In the genomic region with DNA sequence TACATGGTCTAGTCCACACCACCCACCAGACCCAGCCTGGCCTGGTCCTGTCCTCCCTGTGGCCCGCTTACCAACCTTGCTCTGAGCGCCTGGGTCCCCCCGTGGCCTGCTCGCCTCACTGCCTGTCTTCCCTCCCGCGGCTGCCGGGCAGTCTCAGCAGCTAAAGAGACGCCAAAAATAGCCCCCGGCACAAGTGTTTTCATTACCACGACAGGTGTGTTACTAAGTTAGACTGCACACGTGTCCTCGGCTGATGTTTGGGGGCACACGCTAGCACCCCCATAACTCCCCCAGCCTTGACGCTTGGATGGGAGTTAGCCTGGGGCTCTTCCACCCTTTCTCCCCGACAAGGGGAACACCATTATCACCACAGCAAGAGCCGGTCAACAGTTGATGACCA, we compare ENCODE assay signal across 23 mouse cellular contexts. TPM values are rescaled to one million over a fixed set of nuclear protein-coding genes. Genes with fewer than 3 reads are reported as not detected.
DNase-seq lines count a peak whose midpoint lies in the region; ATAC-seq and TF ChIP-seq lines count a peak whose summit lies in the region.
"Had no signal": no experiment of that assay in that cellular context is flagged by ENCODE, and none has a peak within 500 bp of the region (broad histone marks: within the 10 kb centered on the region; RNA-seq: fewer than 3 reads in every experiment).

No protein-coding gene starts in this region.

- TF ChIP-seq EP300 in heart, adult 2 months (IDR thresholded peaks at IDR 0.05; ENCODE audit: insufficient read depth, low read depth, low read length) = no peak
- no peak for TF ChIP-seq EP300 in CH12.LX (IDR thresholded peaks at IDR 0.05; ENCODE audit: low read length)

- no peaks in the 10 kb centered on the region for H3K9me3 ChIP-seq in heart, embryonic 15.5 days (replicated peaks)
- H3K9me3 ChIP-seq in CH12.LX (replicated peaks; ENCODE audit: low read length) = no peaks in the 10 kb centered on the region
- H3K9me3 ChIP-seq: embryonic facial prominence, embryonic 12.5 days; forebrain, embryonic 12.5 days; G1E; hindbrain, embryonic 12.5 days had no signal

- peak overlapping the region; percentile 38; the same call in 1 of the 2 replicates for H3K27ac ChIP-seq in heart, adult 2 months
- H3K27ac ChIP-seq in heart, embryonic 15.5 days = no peak overlapping the region
- H3K27ac ChIP-seq in CH12.LX (ENCODE audit: insufficient read depth, low read depth) = no peak overlapping the region
- H3K27ac ChIP-seq: embryonic facial prominence, embryonic 12.5 days; forebrain, embryonic 12.5 days; hindbrain, embryonic 12.5 days had no signal

- dilution Hi-C loops in CH12.LX (cut with MboI; ENCODE audit: extremely low pct_ligation_motif_present, extremely low pct_unique_long_range_greater_than_20kb, low sequenced_read_pairs) = no loop called here

- WGBS in heart, adult 2 months = 62% methylated on average over 16 of the region's 16 CpGs
- 53% methylated on average over 16 of the region's 16 CpGs for WGBS in heart, embryonic 15.5 days

- TF ChIP-seq POLR2A in heart, adult 2 months (IDR thresholded peaks at IDR 0.05; ENCODE audit: insufficient read depth, low read depth, low read length) = no peak
- no peak for TF ChIP-seq POLR2A in CH12.LX (IDR thresholded peaks at IDR 0.05; ENCODE audit: low read depth, low read length)

- no peak for DNase-seq in heart, adult 2 months
- DNase-seq in heart, postnatal 4 days = no peak
- DNase-seq in heart, postnatal 10 days = no peak
- no peak for DNase-seq in CH12.LX (ENCODE audit: extremely low read depth)
- DNase-seq in adrenal gland, postnatal 4 days (ENCODE audit: low spot score in 2 of 2) = no peak
- DNase-seq: adrenal gland, adult 8-10 months; cerebellum, adult 11-12 months; cerebellum, adult 9-10 months; cerebellum, postnatal 25 days; kidney, adult 8-10 months had no signal

- no peaks in the 10 kb centered on the region for H3K27me3 ChIP-seq in heart, adult 2 months (ENCODE audit: control insufficient read depth, insufficient read depth, low read length)
- 0 out of 2 replicates have a peak, but pooled peaks cover 3% of the 10 kb centered on the region for H3K27me3 ChIP-seq in heart, embryonic 15.5 days
- no peaks in the 10 kb centered on the region for H3K27me3 ChIP-seq in CH12.LX (replicated peaks)
- H3K27me3 ChIP-seq: embryonic facial prominence, embryonic 12.5 days; hindbrain, embryonic 12.5 days had no signal

- no peak overlapping the region for H3K4me3 ChIP-seq in heart, adult 2 months
- no peak overlapping the region for H3K4me3 ChIP-seq in heart, embryonic 15.5 days
- no peak overlapping the region for H3K4me3 ChIP-seq in CH12.LX (replicated peaks in 1 of 3; ENCODE audit: low read depth in 2 of 3, low read length in 2 of 3, poor library complexity in 1 of 3)
- H3K4me3 ChIP-seq: embryonic facial prominence, embryonic 12.5 days; forebrain, embryonic 12.5 days; hindbrain, embryonic 12.5 days had no signal

- peak overlapping the region; percentile 3; the same call in 1 of the 2 replicates for H3K4me2 ChIP-seq in heart, embryonic 15.5 days
- no peak overlapping the region for H3K4me2 ChIP-seq in CH12.LX (ENCODE audit: insufficient read depth, low read depth, poor library complexity, severe bottlenecking)
- H3K4me2 ChIP-seq: embryonic facial prominence, embryonic 12.5 days; forebrain, embryonic 12.5 days; hindbrain, embryonic 12.5 days had no signal

- no peak for ATAC-seq in heart, embryonic 15.5 days (replicated peaks; ENCODE audit: insufficient number of reproducible peaks, insufficient read depth, low FRiP score, low read depth)
- ATAC-seq: forebrain, embryonic 16.5 days; hindbrain, embryonic 16.5 days; inflammation-experienced regulatory T-cells, adult 6 months; intestine, postnatal 0 days had no signal

- in situ Hi-C loops in CH12.LX (cut with MboI; ENCODE audit: low pct_ligation_motif_present, low pct_unique_long_range_greater_than_20kb, low sequenced_read_pairs) = no loop called here

- TF ChIP-seq RAD21 in CH12.LX (IDR thresholded peaks at IDR 0.05; ENCODE audit: low read depth, low read length) = no peak

- intact Hi-C loops in heart, adult 2 months (cut with DNase I) = no loop called here
- intact Hi-C loops in heart, postnatal 10 days (cut with DNase I) = no loop called here

- no peaks in the 10 kb centered on the region for H3K36me3 ChIP-seq in heart, adult 2 months (ENCODE audit: control insufficient read depth, insufficient read depth, low read length)
- no peaks in the 10 kb centered on the region for H3K36me3 ChIP-seq in heart, embryonic 15.5 days
- peaks cover 77 to 98% of the 10 kb centered on the region in 2 experiments for H3K36me3 ChIP-seq in CH12.LX (replicated peaks in 1 of 2; ENCODE audit: control insufficient read depth in 1 of 2, insufficient read depth in 1 of 2, low read length in 1 of 2)
- H3K36me3 ChIP-seq: embryonic facial prominence, embryonic 12.5 days had no signal

- no peak for TF ChIP-seq CTCF in heart, adult 2 months (IDR thresholded peaks at IDR 0.05)
- no peak for TF ChIP-seq CTCF in CH12.LX (conservative IDR thresholded peaks at IDR 0.05 in 1 of 2, IDR thresholded peaks at IDR 0.05 in 1 of 2; ENCODE audit: low read depth in 2 of 2, low read length in 2 of 2)

- H3K9ac ChIP-seq in heart, adult 2 months (ENCODE audit: low read depth, low read length) = no peak overlapping the region
- no peak overlapping the region for H3K9ac ChIP-seq in heart, embryonic 15.5 days
- H3K9ac ChIP-seq in CH12.LX (ENCODE audit: insufficient read depth, low read depth) = no peak overlapping the region
- H3K9ac ChIP-seq: embryonic facial prominence, embryonic 12.5 days; forebrain, embryonic 12.5 days; hindbrain, embryonic 12.5 days had no signal

- H3K4me1 ChIP-seq in heart, adult 2 months (ENCODE audit: control insufficient read depth, insufficient read depth, low read length) = peaks cover 6% of the 10 kb centered on the region; the same call in 1 of the 2 replicates
- H3K4me1 ChIP-seq in heart, embryonic 15.5 days (replicated peaks) = peaks cover 30% of the 10 kb centered on the region
- peaks cover 0 to 27% of the 10 kb centered on the region in 2 experiments; a peak in 2 of 4 replicates for H3K4me1 ChIP-seq in CH12.LX (ENCODE audit: control insufficient read depth in 1 of 2, insufficient read depth in 2 of 2)

- H3K79me2 ChIP-seq in heart, adult 2 months (replicated peaks; ENCODE audit: control insufficient read depth, insufficient read depth, low read length) = no peaks in the 10 kb centered on the region; the same call in 1 of the 2 replicates
- no peaks in the 10 kb centered on the region for H3K79me2 ChIP-seq in CH12.LX (replicated peaks; ENCODE audit: control insufficient read depth, extremely low read depth, insufficient read depth, poor library complexity, severe bottlenecking)

TF ChIP-seq in CH12.LX, 34 proteins besides CTCF, POLR2A, EP300 and RAD21:
- TF ChIP-seq KAT2A (IDR thresholded peaks at IDR 0.05; ENCODE audit: insufficient replicate concordance, low read length) (no peak), MXI1 (IDR thresholded peaks at IDR 0.05; ENCODE audit: low read depth, low read length) (no peak), MEF2A (IDR thresholded peaks at IDR 0.05; ENCODE audit: borderline replicate concordance, low read depth, low read length) (peak; percentile 50; the same call in 1 of the 2 replicates), BHLHE40 (IDR thresholded peaks at IDR 0.05; ENCODE audit: low read depth, low read length) (peak; percentile 27; the same call in 1 of the 2 replicates), POLR2AphosphoS2 (IDR thresholded peaks at IDR 0.05; ENCODE audit: low read depth, low read length) (no peak)

RNA-seq across cellular contexts. Expression of gene Pabpn1l, which starts 23.8 kb away (rescaled TPM):
- under 1 TPM in 1 of 2 experiments, not detected in 1; 0.52 TPM for total RNA-seq in heart, adult 2 months (2021)
- 0.10 TPM in 1 of 2 replicates, not detected in the other for polyA plus RNA-seq in heart, adult 2 months (2012; rRNA removed)
- total RNA-seq in heart, postnatal 4 days (2021) = not detected
- polyA plus RNA-seq in heart, embryonic 15.5 days (2015; fragmentation: Nextera tagmentation; extraction: Ambion mirVana) = not detected in 2 replicates
- total RNA-seq in heart, postnatal 10 days (2021) = not detected
- total RNA-seq in CH12.LX (2012; rRNA removed) (not detected in 2 replicates), CH12.LX (2014; rRNA removed) (not detected in 2 replicates)
- not detected in 2 replicates for polyA plus RNA-seq in CH12.LX (2012; ENCODE audit: insufficient read length, low read depth)
- not detected for total RNA-seq in adrenal gland, postnatal 4 days (2021)
- total RNA-seq: adrenal gland, adult 8-10 months; gastrocnemius, postnatal 4 days; heart, postnatal 25 days had no signal
- polyA plus RNA-seq: cortical plate, adult 2 months; embryonic facial prominence, embryonic 12.5 days; forebrain, embryonic 12.5 days; forebrain, embryonic 16.5 days; frontal cortex, adult 2 months; G1E; hindbrain, embryonic 12.5 days; hindbrain, embryonic 16.5 days; inflammation-experienced regulatory T-cells, adult 6 months; intestine, postnatal 0 days had no signal

RNA-seq across cellular contexts. Expression of gene Trappc2l, which starts 34.9 kb away (rescaled TPM):
- total RNA-seq in heart, adult 2 months (2021) = 10 to 100 TPM; 58.6 to 65.4 TPM
- polyA plus RNA-seq in heart, adult 2 months (2012; rRNA removed) = 161 and 207 TPM in 2 replicates
- total RNA-seq in heart, postnatal 4 days (2021) = 10 to 100 TPM; 48.7 to 56.3 TPM
- polyA plus RNA-seq in heart, embryonic 15.5 days (2015; fragmentation: Nextera tagmentation; extraction: Ambion mirVana) = 47.1 and 56.2 TPM in 2 replicates
- total RNA-seq in heart, postnatal 10 days (2021) = 10 to 100 TPM; 54.7 to 57.4 TPM
- 64.2 and 67.0 TPM in 2 replicates for total RNA-seq in CH12.LX (2012; rRNA removed)
- total RNA-seq in CH12.LX (2014; rRNA removed) = 10.1 and 15.7 TPM in 2 replicates
- polyA plus RNA-seq in CH12.LX (2012; ENCODE audit: insufficient read length, low read depth) = 36.0 and 38.8 TPM in 2 replicates
- total RNA-seq in adrenal gland, postnatal 4 days (2021) = 10 to 100 TPM; 51.5 to 51.8 TPM

RNA-seq across cellular contexts. Expression of gene Galns, which starts 35.1 kb away (rescaled TPM):
- total RNA-seq in heart, adult 2 months (2021) = 1 to 10 TPM; 3.1 to 3.2 TPM
- 4.9 and 5.0 TPM in 2 replicates for polyA plus RNA-seq in heart, adult 2 months (2012; rRNA removed)
- 10 to 100 TPM in 1 of 2 experiments, 1 to 10 TPM in 1; 9.2 to 10.6 TPM for total RNA-seq in heart, postnatal 4 days (2021)
- 8.0 and 12.2 TPM in 2 replicates for polyA plus RNA-seq in heart, embryonic 15.5 days (2015; fragmentation: Nextera tagmentation; extraction: Ambion mirVana)
- total RNA-seq in heart, postnatal 10 days (2021) = 1 to 10 TPM; 6.6 to 7.1 TPM
- total RNA-seq in CH12.LX (2012; rRNA removed) = 19.8 and 25.6 TPM in 2 replicates
- total RNA-seq in CH12.LX (2014; rRNA removed) = 13.2 and 16.4 TPM in 2 replicates
- polyA plus RNA-seq in CH12.LX (2012; ENCODE audit: insufficient read length, low read depth) = 23.5 and 25.6 TPM in 2 replicates
- 10 to 100 TPM; 11.9 to 13.9 TPM for total RNA-seq in adrenal gland, postnatal 4 days (2021)

RNA-seq across cellular contexts. Expression of gene Cbfa2t3, which starts 52.6 kb away (rescaled TPM):
- total RNA-seq in heart, adult 2 months (2021) = 10 to 100 TPM; 21.8 to 22.3 TPM
- polyA plus RNA-seq in heart, adult 2 months (2012; rRNA removed) = 10.2 and 10.9 TPM in 2 replicates
- 10 to 100 TPM; 17.3 to 19.3 TPM for total RNA-seq in heart, postnatal 4 days (2021)
- polyA plus RNA-seq in heart, embryonic 15.5 days (2015; fragmentation: Nextera tagmentation; extraction: Ambion mirVana) = 4.2 and 5.9 TPM in 2 replicates
- total RNA-seq in heart, postnatal 10 days (2021) = 10 to 100 TPM; 22.2 to 24.5 TPM
- total RNA-seq in CH12.LX (2012; rRNA removed) = 2.1 and 3.4 TPM in 2 replicates
- 0.43 and 0.47 TPM in 2 replicates for total RNA-seq in CH12.LX (2014; rRNA removed)
- polyA plus RNA-seq in CH12.LX (2012; ENCODE audit: insufficient read length, low read depth) = 16.5 and 22.6 TPM in 2 replicates
- 10 to 100 TPM; 11.3 to 12.0 TPM for total RNA-seq in adrenal gland, postnatal 4 days (2021)
